Comparison of ENCODE assay signal across 12 mouse cellular contexts in genomic region chr12:75528857-75529808, GRCm38 (mm10).
DNase-seq lines count a peak whose midpoint lies in the region; ATAC-seq and TF ChIP-seq lines count a peak whose summit lies in the region.
"Had no signal": no experiment of that assay in that cellular context is flagged by ENCODE, and none has a peak within 500 bp of the region (broad histone marks: within the 10 kb centered on the region; RNA-seq: fewer than 3 reads in every experiment).

No protein-coding gene starts in this region.

- H3K4me1 ChIP-seq in heart, adult 2 months (ENCODE audit: control insufficient read depth, insufficient read depth, low read length), result peaks cover 24% of the 10 kb centered on the region
- peaks cover 20% of the 10 kb centered on the region for H3K4me1 ChIP-seq in heart, postnatal 0 days (ENCODE audit: control insufficient read depth, insufficient read depth)
- H3K4me1 ChIP-seq in stomach, embryonic 16.5 days (ENCODE audit: control insufficient read depth, insufficient read depth, low read length), result peaks cover 29% of the 10 kb centered on the region
- H3K4me1 ChIP-seq in midbrain, embryonic 11.5 days (ENCODE audit: control insufficient read depth, insufficient read depth, low read length), result 0 out of 2 replicates have a peak, but pooled peaks cover 2% of the 10 kb centered on the region

- H3K36me3 ChIP-seq in heart, adult 2 months (ENCODE audit: control insufficient read depth, insufficient read depth, low read length), result peaks cover 30% of the 10 kb centered on the region
- no peaks in the 10 kb centered on the region for H3K36me3 ChIP-seq in heart, postnatal 0 days (replicated peaks; ENCODE audit: control insufficient read depth, insufficient read depth, low read length)
- no peaks in the 10 kb centered on the region for H3K36me3 ChIP-seq in stomach, embryonic 16.5 days (ENCODE audit: control insufficient read depth, insufficient read depth, low read length)
- H3K36me3 ChIP-seq in midbrain, embryonic 11.5 days (ENCODE audit: control insufficient read depth, insufficient read depth, low read length), result no peaks in the 10 kb centered on the region
- H3K36me3 ChIP-seq: midbrain, embryonic 13.5 days had no signal

- ATAC-seq in heart, postnatal 0 days (ENCODE audit: insufficient read depth, low read depth), result peak; percentile 39; the same call in 1 of the 2 replicates
- ATAC-seq in stomach, embryonic 16.5 days (ENCODE audit: insufficient read depth, low FRiP score), result peak; percentile 69; the same call in 1 of the 2 replicates
- ATAC-seq in midbrain, embryonic 11.5 days (ENCODE audit: low FRiP score), result no peak
- ATAC-seq: midbrain, embryonic 13.5 days had no signal

- H3K4me3 ChIP-seq in heart, adult 2 months, result no peak overlapping the region
- no peak overlapping the region for H3K4me3 ChIP-seq in heart, postnatal 0 days (ENCODE audit: low read depth, low read length)
- no peak overlapping the region for H3K4me3 ChIP-seq in stomach, embryonic 16.5 days (replicated peaks; ENCODE audit: low read length)
- H3K4me3 ChIP-seq in midbrain, embryonic 11.5 days (ENCODE audit: low read depth, low read length), result no peak overlapping the region
- H3K4me3 ChIP-seq: midbrain, embryonic 13.5 days had no signal

- H3K27me3 ChIP-seq in heart, adult 2 months (ENCODE audit: control insufficient read depth, insufficient read depth, low read length), result no peaks in the 10 kb centered on the region
- H3K27me3 ChIP-seq in heart, postnatal 0 days (ENCODE audit: control insufficient read depth, insufficient read depth, low read length), result no peaks in the 10 kb centered on the region
- no peaks in the 10 kb centered on the region for H3K27me3 ChIP-seq in stomach, embryonic 16.5 days (ENCODE audit: control insufficient read depth, insufficient read depth, low read length)
- no peaks in the 10 kb centered on the region for H3K27me3 ChIP-seq in midbrain, embryonic 11.5 days (ENCODE audit: control insufficient read depth, insufficient read depth, low read length)
- H3K27me3 ChIP-seq: midbrain, embryonic 13.5 days had no signal

- H3K9me3 ChIP-seq in heart, postnatal 0 days (replicated peaks; ENCODE audit: control insufficient read depth, low read length), result no peaks in the 10 kb centered on the region
- no peaks in the 10 kb centered on the region for H3K9me3 ChIP-seq in stomach, embryonic 16.5 days (replicated peaks; ENCODE audit: control insufficient read depth, low read length)
- H3K9me3 ChIP-seq in midbrain, embryonic 11.5 days (ENCODE audit: control insufficient read depth, low read length), result no peaks in the 10 kb centered on the region
- H3K9me3 ChIP-seq: midbrain, embryonic 13.5 days had no signal

- no peak for TF ChIP-seq CTCF in heart, adult 2 months (IDR thresholded peaks at IDR 0.05)
- TF ChIP-seq CTCF in heart, postnatal 0 days (IDR thresholded peaks at IDR 0.05; ENCODE audit: low read depth), result no peak

- DNase-seq in heart, adult 2 months, result no peak
- no peak for DNase-seq in heart, postnatal 36 days
- peak; percentile 39 for DNase-seq in lung, postnatal 25 days (ENCODE audit: low spot score)
- no peak for DNase-seq in lung, postnatal 14 days
- DNase-seq in heart, postnatal 0 days (ENCODE audit: low spot score), result peak; percentile 53
- DNase-seq in midbrain, embryonic 11.5 days (ENCODE audit: low spot score, missing footprints), result no peak
- no peak for DNase-seq in adrenal gland, postnatal 36 days
- DNase-seq: adrenal gland, postnatal 14 days; left cerebral cortex, postnatal 4 days; thymus, postnatal 14 days had no signal

- intact Hi-C loops in heart, adult 2 months (cut with DNase I), result loop anchor here (5.0 kb wide), 1 partner anchor 68 kb away; the partner anchor contains the start of gene Ppp2r5e
- intact Hi-C loops in heart, postnatal 36 days (cut with DNase I), result loop anchor here (10.0 kb wide), 1 partner anchor 66 kb away; the partner anchor contains the start of gene Ppp2r5e

- no peak for TF ChIP-seq EP300 in heart, adult 2 months (IDR thresholded peaks at IDR 0.05; ENCODE audit: insufficient read depth, low read depth, low read length)
- TF ChIP-seq EP300 in heart, postnatal 0 days (IDR thresholded peaks at IDR 0.05; ENCODE audit: low read depth), result no peak

- no peak overlapping the region; the same call in 1 of the 2 replicates for H3K9ac ChIP-seq in heart, adult 2 months (ENCODE audit: low read depth, low read length)
- H3K9ac ChIP-seq in heart, postnatal 0 days (replicated peaks; ENCODE audit: low read depth, low read length), result no peak overlapping the region
- H3K9ac ChIP-seq in stomach, embryonic 16.5 days (ENCODE audit: low read length), result no peak overlapping the region
- H3K9ac ChIP-seq in midbrain, embryonic 11.5 days (ENCODE audit: low read length), result no peak overlapping the region
- H3K9ac ChIP-seq: midbrain, embryonic 13.5 days had no signal

- peak overlapping the region; percentile 27 for H3K27ac ChIP-seq in heart, adult 2 months
- H3K27ac ChIP-seq in heart, postnatal 0 days (ENCODE audit: low read depth), result peak overlapping the region; percentile 73
- H3K27ac ChIP-seq in stomach, embryonic 16.5 days (ENCODE audit: low read length), result peak overlapping the region; percentile 73
- H3K27ac ChIP-seq in midbrain, embryonic 11.5 days (ENCODE audit: low read depth, low read length), result no peak overlapping the region
- H3K27ac ChIP-seq: midbrain, embryonic 13.5 days had no signal

- no peak for TF ChIP-seq POLR2A in heart, adult 2 months (IDR thresholded peaks at IDR 0.05; ENCODE audit: insufficient read depth, low read depth, low read length)

- 37% methylated on average over 7 of the region's 7 CpGs for WGBS in heart, adult 2 months
- WGBS in heart, postnatal 0 days, result 51% methylated on average over 7 of the region's 7 CpGs
- 70% methylated on average over 7 of the region's 7 CpGs for WGBS in stomach, embryonic 16.5 days
- WGBS in midbrain, embryonic 11.5 days, result 85% methylated on average over 7 of the region's 7 CpGs

- H3K4me2 ChIP-seq in heart, postnatal 0 days (ENCODE audit: low read depth, low read length), result no peak overlapping the region
- H3K4me2 ChIP-seq in stomach, embryonic 16.5 days (ENCODE audit: low read depth, low read length), result no peak overlapping the region
- no peak overlapping the region for H3K4me2 ChIP-seq in midbrain, embryonic 11.5 days
- H3K4me2 ChIP-seq: midbrain, embryonic 13.5 days had no signal

- peaks cover 8% of the 10 kb centered on the region for H3K79me2 ChIP-seq in heart, adult 2 months (replicated peaks; ENCODE audit: control insufficient read depth, insufficient read depth, low read length)

Comparison
In these comparisons a context has a peak if more than half of its experiments do, and no peak if none do; other contexts are left out.
1. DNase-seq: peak in lung, postnatal 25 days (single experiment) and heart, postnatal 0 days (single experiment); none in heart, adult 2 months (0 of 2), heart, postnatal 36 days (0 of 2), lung, postnatal 14 days (single experiment), midbrain, embryonic 11.5 days (single experiment) and adrenal gland, postnatal 36 days (0 of 2).